Mouse (Mus musculus): ENCODE data around the gene Lnx2.
A peak's percentile ranks its signal among the peaks of the same experiment; 100 is the strongest.

The Lnx2 gene

GRCm38 (mm10) chr5:147076026-147076798, at the start of gene Lnx2:
TSS of gene Lnx2 (minus strand) at chr5:147076586.
- peak; percentile 95 for ATAC-seq (ENCODE audit: low TSS enrichment)

- no peak for ATAC-seq (ENCODE audit: low TSS enrichment)
Measured at GRCm38 (mm10) chr5:147125542-147126185, 49.3 kb upstream of the Lnx2 start.

- ATAC-seq (ENCODE audit: low TSS enrichment) = no peak
Measured at GRCm38 (mm10) chr5:147124794-147125193, 48.4 kb upstream of the Lnx2 start.

- no peak for ATAC-seq (ENCODE audit: low TSS enrichment)
Measured at GRCm38 (mm10) chr5:147121146-147121545, 44.8 kb upstream of the Lnx2 start.

- no peak for ATAC-seq (ENCODE audit: low TSS enrichment)
Measured at GRCm38 (mm10) chr5:147117027-147117426, 40.6 kb upstream of the Lnx2 start.

- ATAC-seq (ENCODE audit: low TSS enrichment) = no peak
Measured at GRCm38 (mm10) chr5:147115631-147116030, 39.2 kb upstream of the Lnx2 start.

- ATAC-seq (ENCODE audit: low TSS enrichment) = no peak
Measured at GRCm38 (mm10) chr5:147114738-147115137, 38.4 kb upstream of the Lnx2 start.

- ATAC-seq (ENCODE audit: low TSS enrichment) = no peak
Measured at GRCm38 (mm10) chr5:147108861-147109591, 32.6 kb upstream of the Lnx2 start.

GRCm38 (mm10) chr5:147107276-147107675, 30.9 kb upstream of the Lnx2 start:
- no peak for ATAC-seq (ENCODE audit: low TSS enrichment)

- ATAC-seq (ENCODE audit: low TSS enrichment) = no peak
Measured at GRCm38 (mm10) chr5:147102295-147102694, 25.9 kb upstream of the Lnx2 start.

GRCm38 (mm10) chr5:147100180-147100579, 23.8 kb upstream of the Lnx2 start:
- no peak for ATAC-seq (ENCODE audit: low TSS enrichment)

GRCm38 (mm10) chr5:147098667-147099066, 22.3 kb upstream of the Lnx2 start:
- no peak for ATAC-seq (ENCODE audit: low TSS enrichment)

GRCm38 (mm10) chr5:147096586-147096985, 20.2 kb upstream of the Lnx2 start:
- ATAC-seq (ENCODE audit: low TSS enrichment) = no peak

GRCm38 (mm10) chr5:147094296-147094695, 17.9 kb upstream of the Lnx2 start:
- no peak for ATAC-seq (ENCODE audit: low TSS enrichment)

- ATAC-seq (ENCODE audit: low TSS enrichment) = no peak
Measured at GRCm38 (mm10) chr5:147092448-147092847, 16.1 kb upstream of the Lnx2 start.

GRCm38 (mm10) chr5:147090256-147090963, 14.0 kb upstream of the Lnx2 start:
- peak; percentile 90 for ATAC-seq (ENCODE audit: low TSS enrichment)

GRCm38 (mm10) chr5:147089836-147090235, 13.4 kb upstream of the Lnx2 start:
- no peak for ATAC-seq (ENCODE audit: low TSS enrichment)

GRCm38 (mm10) chr5:147086816-147087215, 10.4 kb upstream of the Lnx2 start:
- no peak for ATAC-seq (ENCODE audit: low TSS enrichment)

- peak; percentile 91 for ATAC-seq (ENCODE audit: low TSS enrichment)
Measured at GRCm38 (mm10) chr5:147085201-147085894, 9.0 kb upstream of the Lnx2 start.

GRCm38 (mm10) chr5:147078110-147078900, 1.9 kb upstream of the Lnx2 start:
- no peak for ATAC-seq (ENCODE audit: low TSS enrichment)

Data from frontal cortex, adult (tissue).